Mouse (Mus musculus): ENCODE measurements around the gene Pax4. TPM values are rescaled to one million over a fixed set of nuclear protein-coding genes. Genes with fewer than 3 reads are reported as not detected.

Pax4 gene
- polyA plus RNA-seq, 1 experiment from 2014 or later = not detected

DNA sequence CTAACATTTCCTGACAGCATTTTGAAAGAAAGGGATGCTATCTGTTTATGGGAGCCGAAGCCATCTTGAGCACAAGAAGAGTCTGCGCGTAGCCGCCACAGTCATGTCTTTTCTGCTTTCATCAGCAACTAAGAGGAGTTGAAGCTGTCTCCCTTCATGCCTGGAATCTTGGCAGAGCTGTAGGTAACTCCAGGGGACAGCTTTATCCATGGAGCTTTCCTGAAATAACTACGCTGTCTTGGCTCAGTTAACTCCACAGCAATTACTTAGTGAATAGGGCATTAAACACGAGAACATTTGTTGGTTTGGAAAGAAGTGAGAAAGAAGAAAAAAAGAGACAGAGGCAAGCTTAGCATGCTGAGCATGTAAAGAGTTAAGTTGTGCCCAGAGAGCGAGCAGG lies 1.2 kb downstream of the Pax4 start:
- Histone ChIP-seq H3K4me3 (replicated peaks) (no peak overlapping the region), H3K4me2 (replicated peaks) (no peak overlapping the region), H3K36me3 (no peaks in the 10 kb centered on the region), H3K27ac (replicated peaks) (no peak overlapping the region), H3K27me3 (peaks cover 32% of the 10 kb centered on the region), H3K4me1 (0 out of 2 replicates have a peak, but pooled peaks cover 3% of the 10 kb centered on the region), H3K9me3 (replicated peaks) (no peaks in the 10 kb centered on the region), H3K9ac (no peak overlapping the region)
- no peak for ATAC-seq (ENCODE audit: insufficient number of reproducible peaks, low FRiP score, low TSS enrichment, low read depth)
- WGBS = 82% methylated on average over 7 of the region's 7 CpGs

GRCm38 (mm10) chr6:28431538-28431855 lies 17.7 kb downstream of the Pax4 start:
- Histone ChIP-seq H3K27me3 (no peaks in the 10 kb centered on the region), H3K27ac (replicated peaks) (no peak overlapping the region), H3K9me3 (replicated peaks) (no peaks in the 10 kb centered on the region), H3K4me3 (replicated peaks) (no peak overlapping the region), H3K4me1 (no peaks in the 10 kb centered on the region), H3K9ac (no peak overlapping the region), H3K36me3 (peaks cover 8% of the 10 kb centered on the region; the same call in 1 of the 2 replicates), H3K4me2 (replicated peaks) (no peak overlapping the region)
- ATAC-seq (ENCODE audit: insufficient number of reproducible peaks, low FRiP score, low TSS enrichment, low read depth) = no peak
- 73% methylated on average over 6 of the region's 6 CpGs for WGBS

DNA sequence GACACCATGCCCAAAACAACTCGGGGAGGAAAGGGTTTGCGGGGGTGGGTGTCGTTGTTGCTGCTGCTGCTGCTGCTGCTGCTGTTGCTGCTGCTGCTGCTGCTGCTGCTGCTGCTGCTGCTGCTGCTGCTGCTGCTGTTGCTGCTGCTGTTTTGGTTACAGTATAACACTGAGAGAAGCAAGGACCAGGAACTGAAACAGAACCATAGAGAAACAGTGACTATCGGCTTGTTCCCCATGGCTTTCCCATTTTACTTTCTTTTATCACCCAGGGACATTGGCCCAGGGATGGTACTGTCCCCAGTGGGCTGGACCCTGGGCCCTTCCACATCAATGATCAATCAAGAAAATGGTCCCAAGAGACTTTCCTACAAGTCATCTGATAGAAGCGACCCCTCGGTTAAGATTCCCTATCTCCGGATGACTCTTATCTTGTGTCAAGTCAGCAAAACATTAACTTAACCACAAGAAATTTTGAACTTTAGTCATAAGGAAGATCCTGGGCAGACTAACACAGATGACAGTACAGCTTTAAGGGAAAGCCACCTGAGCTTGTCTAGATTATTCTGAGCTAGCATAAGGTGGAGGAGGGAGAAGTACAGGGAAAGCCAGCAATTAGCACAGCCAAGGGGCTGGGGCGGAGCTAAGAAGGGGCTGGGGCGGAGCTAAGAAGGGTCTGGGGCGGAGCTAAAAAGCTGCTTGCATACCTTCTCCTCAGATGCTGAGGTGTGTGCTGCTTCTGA lies 18.2 kb downstream of the Pax4 start:
- Histone ChIP-seq H3K36me3 (peaks cover 13% of the 10 kb centered on the region), H3K4me2 (replicated peaks) (no peak overlapping the region), H3K27ac (replicated peaks) (no peak overlapping the region), H3K4me1 (peaks cover 3% of the 10 kb centered on the region; the same call in 1 of the 2 replicates), H3K4me3 (replicated peaks) (no peak overlapping the region), H3K9me3 (replicated peaks) (no peaks in the 10 kb centered on the region), H3K9ac (no peak overlapping the region), H3K27me3 (no peaks in the 10 kb centered on the region)
- WGBS = 77% methylated on average over 10 of the region's 10 CpGs
- no peak for ATAC-seq (ENCODE audit: insufficient number of reproducible peaks, low FRiP score, low TSS enrichment, low read depth)

GRCm38 (mm10) chr6:28429870-28430269 lies 19.3 kb downstream of the Pax4 start:
- H3K4me2 ChIP-seq (replicated peaks) = no peak overlapping the region
- no peaks in the 10 kb centered on the region for H3K27me3 ChIP-seq
- H3K9me3 ChIP-seq (replicated peaks) = no peaks in the 10 kb centered on the region
- peaks cover 24% of the 10 kb centered on the region for H3K36me3 ChIP-seq
- 87% methylated on average over 11 of the region's 11 CpGs for whole genome bisulfite sequencing
- ATAC-seq (ENCODE audit: insufficient number of reproducible peaks, low FRiP score, low TSS enrichment, low read depth) = no peak
- H3K4me1 ChIP-seq = peaks cover 8% of the 10 kb centered on the region
- no peak overlapping the region for H3K27ac ChIP-seq (replicated peaks)
- no peak overlapping the region for H3K9ac ChIP-seq
- no peak overlapping the region for H3K4me3 ChIP-seq (replicated peaks)

- Histone ChIP-seq H3K4me2 (replicated peaks) (no peak within 1 kb of the TSS), H3K27me3 (no peaks in the 10 kb centered on the region), H3K4me1 (peaks cover 15% of the 10 kb centered on the region), H3K36me3 (peaks cover 25% of the 10 kb centered on the region), H3K9me3 (replicated peaks) (no peaks in the 10 kb centered on the region), H3K9ac (no peak within 1 kb of the TSS), H3K27ac (replicated peaks) (no peak within 1 kb of the TSS), H3K4me3 (replicated peaks) (no peak within 1 kb of the TSS)
- no peak for ATAC-seq (ENCODE audit: insufficient number of reproducible peaks, low FRiP score, low TSS enrichment, low read depth)
- 81% methylated on average over 3 of the region's 3 CpGs for WGBS
These were observed 20.9 kb downstream of the Pax4 start, which contains the start of gene Gcc1 for GRCm38 (mm10) chr6:28428290-28428689. TSS of gene Gcc1 (minus strand) at chr6:28428390.

GRCm38 (mm10) chr6:28427096-28427839 lies 21.9 kb downstream of the Pax4 start, which contains the start of gene Fscn3:
TSS of gene Fscn3 (plus strand) at chr6:28427789.
- Histone ChIP-seq H3K27me3 (no peaks in the 10 kb centered on the region), H3K4me3 (replicated peaks) (no peak within 1 kb of the TSS), H3K4me2 (replicated peaks) (no peak within 1 kb of the TSS), H3K9ac (no peak within 1 kb of the TSS), H3K36me3 (peaks cover 25% of the 10 kb centered on the region), H3K27ac (replicated peaks) (no peak within 1 kb of the TSS), H3K9me3 (replicated peaks) (no peaks in the 10 kb centered on the region), H3K4me1 (peaks cover 21% of the 10 kb centered on the region)
- WGBS = 74% methylated on average over 3 of the region's 3 CpGs
- ATAC-seq (ENCODE audit: insufficient number of reproducible peaks, low FRiP score, low TSS enrichment, low read depth) = no peak

GRCm38 (mm10) chr6:28425019-28425418 lies 24.1 kb downstream of the Pax4 start:
- 84% methylated on average over 6 of the region's 6 CpGs for WGBS
- Histone ChIP-seq H3K27ac (replicated peaks) (no peak overlapping the region), H3K4me2 (replicated peaks) (peak overlapping the region; percentile 64), H3K4me3 (replicated peaks) (0 out of 2 replicates have a peak overlapping the region, but pooled peaks have one; percentile 3), H3K36me3 (peaks cover 25% of the 10 kb centered on the region), H3K9ac (no peak overlapping the region), H3K27me3 (no peaks in the 10 kb centered on the region), H3K9me3 (replicated peaks) (no peaks in the 10 kb centered on the region), H3K4me1 (peaks cover 38% of the 10 kb centered on the region)
- ATAC-seq (ENCODE audit: insufficient number of reproducible peaks, low FRiP score, low TSS enrichment, low read depth) = no peak

DNA sequence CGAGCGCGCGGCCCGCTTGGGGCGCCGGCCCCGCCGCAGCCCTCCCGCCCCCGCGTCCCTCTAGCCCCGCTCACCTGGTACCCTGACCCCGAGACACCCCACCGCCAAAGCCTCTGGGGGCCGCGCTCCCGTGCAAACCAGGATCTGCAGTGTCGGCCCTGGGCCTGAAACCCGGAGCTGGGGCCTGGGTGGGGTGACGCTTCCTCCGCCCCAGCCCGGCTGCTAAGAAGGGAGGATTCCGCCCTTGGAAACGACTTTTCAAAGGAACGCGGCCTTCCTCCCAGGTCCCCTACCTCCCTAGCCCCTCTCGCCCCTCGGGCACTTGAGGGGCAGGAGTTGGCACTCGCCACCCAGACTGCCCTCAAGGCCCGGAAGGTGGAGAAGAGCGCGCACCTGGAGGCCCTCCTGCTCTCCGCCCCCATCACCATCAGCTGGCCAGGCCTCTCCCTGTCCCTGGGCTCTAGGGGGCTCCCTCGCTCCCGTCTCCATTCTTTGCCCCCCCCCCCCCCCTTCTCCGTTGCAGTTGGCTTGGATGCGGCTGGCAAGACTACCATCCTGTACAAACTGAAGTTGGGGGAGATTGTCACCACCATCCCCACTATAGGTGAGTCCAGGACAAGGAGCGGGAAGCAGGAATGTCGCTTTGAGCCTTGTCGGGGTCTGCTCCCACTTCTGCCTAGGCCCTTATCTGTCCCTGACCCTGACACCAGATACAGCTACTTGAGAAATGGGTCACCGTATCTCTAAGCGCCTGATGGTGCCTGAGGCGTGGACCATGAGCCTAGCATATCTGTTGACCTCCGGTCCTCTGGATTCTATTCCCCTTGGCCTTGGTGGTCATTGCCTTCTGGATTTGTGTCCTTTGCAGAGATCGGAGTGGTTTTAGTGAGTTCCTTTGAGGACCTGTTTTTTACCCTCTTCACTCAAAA lies 25.1 kb downstream of the Pax4 start:
- peak overlapping the region; percentile 64 for H3K4me2 ChIP-seq (replicated peaks)
- peak overlapping the region; percentile 69 for H3K4me3 ChIP-seq (replicated peaks)
- peaks cover 44% of the 10 kb centered on the region for H3K4me1 ChIP-seq
- peak overlapping the region; percentile 85 for H3K27ac ChIP-seq (replicated peaks)
- H3K9me3 ChIP-seq (replicated peaks) = no peaks in the 10 kb centered on the region
- no peaks in the 10 kb centered on the region for H3K27me3 ChIP-seq
- 8% methylated on average over 45 of the region's 46 CpGs for WGBS
- H3K9ac ChIP-seq = peak overlapping the region; percentile 77
- H3K36me3 ChIP-seq = peaks cover 32% of the 10 kb centered on the region
- ATAC-seq (ENCODE audit: insufficient number of reproducible peaks, low FRiP score, low TSS enrichment, low read depth) = peak; percentile 41

DNA sequence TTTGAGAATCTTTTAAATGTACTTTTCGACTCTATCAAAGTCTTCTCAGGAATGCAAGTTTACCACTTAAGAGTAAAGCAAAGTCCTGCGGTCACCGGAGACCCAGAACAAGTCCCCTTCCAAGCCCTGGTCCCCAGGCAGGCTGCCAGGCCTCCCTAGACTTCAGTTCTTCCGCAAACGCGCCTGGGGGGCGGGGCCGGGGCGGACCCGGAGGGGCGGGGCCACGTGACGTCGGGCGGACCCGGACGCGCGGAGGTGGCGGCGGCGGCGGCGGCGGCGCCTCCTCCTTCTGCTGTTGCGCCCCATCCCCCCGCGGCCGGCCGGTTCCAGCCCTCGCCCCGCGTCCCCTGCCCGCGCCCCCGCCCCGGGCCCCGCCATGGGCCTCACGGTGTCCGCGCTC lies 25.8 kb downstream of the Pax4 start, which contains the start of gene Arf5:
Gene Arf5, plus strand, starts transcription at position 248 of the 400 bp plus-strand sequence.
- H3K4me2 ChIP-seq (replicated peaks) = peak within 1 kb of the TSS; percentile 88
- H3K27ac ChIP-seq (replicated peaks) = peak within 1 kb of the TSS; percentile 85
- H3K27me3 ChIP-seq = no peaks in the 10 kb centered on the region
- peak within 1 kb of the TSS; percentile 77 for H3K9ac ChIP-seq
- H3K36me3 ChIP-seq = peaks cover 39% of the 10 kb centered on the region
- no peaks in the 10 kb centered on the region for H3K9me3 ChIP-seq (replicated peaks)
- under 1% methylated on average over 31 of the region's 42 CpGs for WGBS
- ATAC-seq (ENCODE audit: insufficient number of reproducible peaks, low FRiP score, low TSS enrichment, low read depth) = peak; percentile 81
- peak within 1 kb of the TSS; percentile 69 for H3K4me3 ChIP-seq (replicated peaks)
- H3K4me1 ChIP-seq = peaks cover 44% of the 10 kb centered on the region

DNA sequence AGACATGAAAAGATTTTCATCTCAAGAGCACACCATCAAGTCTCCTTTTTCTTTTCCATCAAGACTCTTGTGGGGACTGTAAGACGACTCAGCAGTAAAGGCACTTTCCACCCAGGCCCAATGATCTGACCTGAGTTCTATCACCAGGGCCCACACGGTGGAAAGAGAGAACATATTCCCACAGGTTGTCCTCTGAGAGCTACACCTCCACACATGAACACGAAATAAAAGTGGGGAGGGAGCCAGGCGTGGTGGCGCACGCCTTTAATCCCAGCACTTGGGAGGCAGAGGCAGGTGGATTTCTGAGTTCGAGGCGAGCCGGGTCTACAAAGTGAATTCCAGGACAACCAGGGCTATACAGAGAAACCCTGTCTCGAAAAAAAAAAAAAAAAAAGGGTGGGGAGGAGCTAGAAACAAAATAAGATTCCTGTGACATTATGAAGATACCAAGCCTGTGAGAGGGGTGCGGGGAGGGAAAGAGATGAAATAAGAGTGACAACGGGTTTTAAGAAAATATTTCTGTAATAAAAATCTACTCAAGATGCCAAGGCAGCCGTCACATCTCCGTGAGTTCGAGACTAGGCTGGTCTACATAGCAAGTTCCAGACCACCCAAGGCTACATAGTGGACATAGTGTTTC lies 26.4 kb downstream of the Pax4 start:
- H3K27ac ChIP-seq (replicated peaks) = peak overlapping the region; percentile 72
- WGBS = 68% methylated on average over 15 of the region's 15 CpGs

More for the DNA sequence above, 26.4 kb downstream of the Pax4 start:
- Histone ChIP-seq H3K4me1 (peaks cover 44% of the 10 kb centered on the region), H3K9ac (no peak overlapping the region), H3K4me3 (replicated peaks) (peak overlapping the region; percentile 69), H3K9me3 (replicated peaks) (no peaks in the 10 kb centered on the region), H3K27me3 (no peaks in the 10 kb centered on the region), H3K36me3 (peaks cover 43% of the 10 kb centered on the region), H3K4me2 (replicated peaks) (peak overlapping the region; percentile 88)
- no peak for ATAC-seq (ENCODE audit: insufficient number of reproducible peaks, low FRiP score, low TSS enrichment, low read depth)

Data from embryonic facial prominence, embryonic 15.5 days (tissue).